Mouse (Mus musculus): Measurements from ENCODE around the gene Cela3a. TPM values are rescaled to one million over a fixed set of nuclear protein-coding genes. Genes with fewer than 3 reads are reported as not detected.

The Cela3a gene
- not detected in 2 replicates for polyA plus RNA-seq (2016; fragmentation: Nextera tagmentation; extraction: Ambion mirVana)

DNA sequence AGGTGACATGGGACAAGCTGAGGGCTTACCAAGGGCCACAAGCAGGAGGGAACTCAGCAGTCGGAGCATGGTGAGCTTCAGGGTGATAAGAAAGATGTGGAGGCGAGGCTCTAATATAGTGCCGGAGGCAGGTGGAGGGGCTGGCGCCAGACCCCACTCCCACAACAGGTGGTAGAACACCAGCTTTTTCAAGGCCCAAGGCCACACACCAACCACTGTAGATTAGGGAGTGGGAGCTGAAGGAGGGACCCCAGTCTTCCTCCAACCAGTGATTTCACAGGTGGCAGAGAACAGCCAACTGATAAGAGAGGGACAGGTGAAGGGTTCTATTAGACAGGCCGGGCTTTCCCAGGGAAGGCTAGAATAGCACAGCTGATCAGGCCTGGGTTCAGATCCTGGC lies at the start of gene Cela3a:
Gene Cela3a, minus strand, starts transcription at position 101 of the 400 bp plus-strand sequence.
- no peaks in the 10 kb centered on the region for H3K9me3 ChIP-seq (replicated peaks)
- 0 out of 2 replicates have a peak, but pooled peaks cover 5% of the 10 kb centered on the region for H3K27me3 ChIP-seq (replicated peaks)
- H3K4me2 ChIP-seq = no peak within 1 kb of the TSS
- ATAC-seq (ENCODE audit: insufficient number of reproducible peaks, low FRiP score) = no peak
- no peak within 1 kb of the TSS for H3K4me3 ChIP-seq
- H3K27ac ChIP-seq (ENCODE audit: poor library complexity, severe bottlenecking) = no peak within 1 kb of the TSS
- H3K4me1 ChIP-seq (replicated peaks) = peaks cover 3% of the 10 kb centered on the region; the same call in 1 of the 2 replicates
- 80% methylated on average over 5 of the region's 5 CpGs for WGBS
- H3K9ac ChIP-seq = no peak within 1 kb of the TSS
- no peaks in the 10 kb centered on the region for H3K36me3 ChIP-seq

GRCm38 (mm10) chr4:137458861-137459260 lies 49.3 kb upstream of the Cela3a start:
- H3K9me3 ChIP-seq (replicated peaks) = no peaks in the 10 kb centered on the region
- no peak for ATAC-seq (ENCODE audit: insufficient number of reproducible peaks, low FRiP score)
- peaks cover 38% of the 10 kb centered on the region for H3K4me1 ChIP-seq (replicated peaks)
- H3K4me2 ChIP-seq = no peak overlapping the region
- H3K9ac ChIP-seq = no peak overlapping the region
- H3K27me3 ChIP-seq (replicated peaks) = no peaks in the 10 kb centered on the region
- H3K36me3 ChIP-seq = no peaks in the 10 kb centered on the region
- no peak overlapping the region for H3K27ac ChIP-seq (ENCODE audit: poor library complexity, severe bottlenecking)
- no peak overlapping the region for H3K4me3 ChIP-seq
- 51% methylated on average over 5 of the region's 5 CpGs for WGBS

DNA sequence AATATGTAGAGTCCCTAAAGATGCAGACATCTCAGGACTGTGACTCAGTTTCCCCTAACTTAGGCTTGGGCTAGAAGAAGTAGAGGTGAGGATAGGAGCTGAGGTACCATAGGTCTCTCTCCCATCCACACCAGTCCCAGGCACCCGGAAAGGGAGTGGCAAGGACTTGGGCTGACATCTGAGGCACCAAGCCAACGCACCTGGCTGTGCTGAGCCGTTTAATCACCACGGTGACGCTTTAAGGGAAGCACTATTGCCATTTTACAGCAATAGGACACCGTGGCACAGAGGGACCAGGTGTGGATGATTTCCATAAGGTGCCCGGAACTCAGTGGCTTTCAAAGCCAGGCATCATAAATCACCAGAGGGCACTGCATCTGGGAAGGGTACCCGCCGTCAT lies 48.7 kb upstream of the Cela3a start:
- H3K4me3 ChIP-seq = no peak overlapping the region
- ATAC-seq (ENCODE audit: insufficient number of reproducible peaks, low FRiP score) = no peak
- no peak overlapping the region for H3K27ac ChIP-seq (ENCODE audit: poor library complexity, severe bottlenecking)
- H3K27me3 ChIP-seq (replicated peaks) = no peaks in the 10 kb centered on the region
- 84% methylated on average over 9 of the region's 9 CpGs for WGBS
- no peaks in the 10 kb centered on the region for H3K9me3 ChIP-seq (replicated peaks)
- no peak overlapping the region for H3K9ac ChIP-seq
- no peaks in the 10 kb centered on the region for H3K36me3 ChIP-seq
- H3K4me2 ChIP-seq = no peak overlapping the region
- peaks cover 44% of the 10 kb centered on the region for H3K4me1 ChIP-seq (replicated peaks)

- Histone ChIP-seq H3K4me2 (no peak overlapping the region), H3K27ac (ENCODE audit: poor library complexity, severe bottlenecking) (no peak overlapping the region), H3K4me3 (no peak overlapping the region), H3K9ac (no peak overlapping the region), H3K36me3 (no peaks in the 10 kb centered on the region), H3K4me1 (replicated peaks) (peaks cover 45% of the 10 kb centered on the region), H3K27me3 (replicated peaks) (no peaks in the 10 kb centered on the region), H3K9me3 (replicated peaks) (no peaks in the 10 kb centered on the region)
- 22% methylated on average over 4 of the region's 4 CpGs for WGBS
- no peak; the same call in 1 of the 2 replicates for ATAC-seq (ENCODE audit: insufficient number of reproducible peaks, low FRiP score)
Observed at GRCm38 (mm10) chr4:137457292-137457691, 47.7 kb upstream of the Cela3a start.

- Histone ChIP-seq H3K27me3 (replicated peaks) (no peaks in the 10 kb centered on the region), H3K27ac (ENCODE audit: poor library complexity, severe bottlenecking) (no peak overlapping the region), H3K9ac (no peak overlapping the region), H3K4me1 (replicated peaks) (peaks cover 37% of the 10 kb centered on the region), H3K4me2 (no peak overlapping the region), H3K9me3 (replicated peaks) (no peaks in the 10 kb centered on the region), H3K36me3 (no peaks in the 10 kb centered on the region), H3K4me3 (no peak overlapping the region)
- no peak for ATAC-seq (ENCODE audit: insufficient number of reproducible peaks, low FRiP score)
- 83% methylated on average over 12 of the region's 12 CpGs for WGBS
Observed at GRCm38 (mm10) chr4:137456581-137456980, 47.0 kb upstream of the Cela3a start.

- WGBS = 74% methylated on average over 14 of the region's 14 CpGs
Observed at GRCm38 (mm10) chr4:137454582-137454981, 45.0 kb upstream of the Cela3a start.

GRCm38 (mm10) chr4:137453234-137453767 lies 43.7 kb upstream of the Cela3a start, which contains the start of gene 1700013G24Rik:
TSS of gene 1700013G24Rik (plus strand) at chr4:137453284.
- 81% methylated on average over 8 of the region's 8 CpGs for WGBS
- H3K9ac ChIP-seq = no peak within 1 kb of the TSS
- no peak for ATAC-seq (ENCODE audit: insufficient number of reproducible peaks, low FRiP score)
- peaks cover 35% of the 10 kb centered on the region for H3K4me1 ChIP-seq (replicated peaks)
- H3K4me3 ChIP-seq = no peak within 1 kb of the TSS
- no peak within 1 kb of the TSS for H3K4me2 ChIP-seq
- no peak within 1 kb of the TSS for H3K27ac ChIP-seq (ENCODE audit: poor library complexity, severe bottlenecking)
- H3K36me3 ChIP-seq = no peaks in the 10 kb centered on the region
- no peaks in the 10 kb centered on the region for H3K9me3 ChIP-seq (replicated peaks)
- H3K27me3 ChIP-seq (replicated peaks) = no peaks in the 10 kb centered on the region

More at GRCm38 (mm10) chr4:137454582-137454981, 45.0 kb upstream of the Cela3a start:
- peaks cover 31% of the 10 kb centered on the region for H3K4me1 ChIP-seq (replicated peaks)
- no peaks in the 10 kb centered on the region for H3K27me3 ChIP-seq (replicated peaks)
- no peak overlapping the region for H3K9ac ChIP-seq
- no peaks in the 10 kb centered on the region for H3K9me3 ChIP-seq (replicated peaks)
- no peak overlapping the region for H3K4me2 ChIP-seq
- no peak overlapping the region for H3K27ac ChIP-seq (ENCODE audit: poor library complexity, severe bottlenecking)
- no peak for ATAC-seq (ENCODE audit: insufficient number of reproducible peaks, low FRiP score)
- no peak overlapping the region for H3K4me3 ChIP-seq
- no peaks in the 10 kb centered on the region for H3K36me3 ChIP-seq

- no peak for ATAC-seq (ENCODE audit: insufficient number of reproducible peaks, low FRiP score)
- H3K4me2 ChIP-seq = no peak overlapping the region
- H3K27me3 ChIP-seq (replicated peaks) = no peaks in the 10 kb centered on the region
- no peak overlapping the region for H3K4me3 ChIP-seq
- H3K36me3 ChIP-seq = no peaks in the 10 kb centered on the region
- no peaks in the 10 kb centered on the region for H3K9me3 ChIP-seq (replicated peaks)
- no peak overlapping the region for H3K9ac ChIP-seq
- H3K27ac ChIP-seq (ENCODE audit: poor library complexity, severe bottlenecking) = no peak overlapping the region
- WGBS = 94% methylated on average over 5 of the region's 6 CpGs
- peaks cover 42% of the 10 kb centered on the region for H3K4me1 ChIP-seq (replicated peaks)
Observed at GRCm38 (mm10) chr4:137452190-137452589, 42.6 kb upstream of the Cela3a start.

- WGBS = 67% methylated on average over 10 of the region's 10 CpGs
Observed at GRCm38 (mm10) chr4:137449715-137450114, 40.1 kb upstream of the Cela3a start.

GRCm38 (mm10) chr4:137449132-137449531 lies 39.5 kb upstream of the Cela3a start:
- peaks cover 38% of the 10 kb centered on the region for H3K4me1 ChIP-seq (replicated peaks)
- H3K27me3 ChIP-seq (replicated peaks) = 0 out of 2 replicates have a peak, but pooled peaks cover 3% of the 10 kb centered on the region
- H3K9me3 ChIP-seq (replicated peaks) = no peaks in the 10 kb centered on the region
- H3K9ac ChIP-seq = no peak overlapping the region
- no peak overlapping the region for H3K4me3 ChIP-seq
- H3K27ac ChIP-seq (ENCODE audit: poor library complexity, severe bottlenecking) = peak overlapping the region; percentile 18; the same call in 1 of the 2 replicates
- 38% methylated on average over 2 of the region's 2 CpGs for WGBS
- H3K36me3 ChIP-seq = no peaks in the 10 kb centered on the region
- H3K4me2 ChIP-seq = no peak overlapping the region
- ATAC-seq (ENCODE audit: insufficient number of reproducible peaks, low FRiP score) = no peak

More at GRCm38 (mm10) chr4:137449715-137450114, 40.1 kb upstream of the Cela3a start:
- Histone ChIP-seq H3K27ac (ENCODE audit: poor library complexity, severe bottlenecking) (peak overlapping the region; percentile 29; the same call in 1 of the 2 replicates), H3K36me3 (no peaks in the 10 kb centered on the region), H3K9ac (no peak overlapping the region), H3K27me3 (replicated peaks) (0 out of 2 replicates have a peak, but pooled peaks cover 3% of the 10 kb centered on the region), H3K4me3 (no peak overlapping the region), H3K4me2 (no peak overlapping the region), H3K9me3 (replicated peaks) (no peaks in the 10 kb centered on the region), H3K4me1 (replicated peaks) (peaks cover 40% of the 10 kb centered on the region)
- no peak for ATAC-seq (ENCODE audit: insufficient number of reproducible peaks, low FRiP score)

DNA sequence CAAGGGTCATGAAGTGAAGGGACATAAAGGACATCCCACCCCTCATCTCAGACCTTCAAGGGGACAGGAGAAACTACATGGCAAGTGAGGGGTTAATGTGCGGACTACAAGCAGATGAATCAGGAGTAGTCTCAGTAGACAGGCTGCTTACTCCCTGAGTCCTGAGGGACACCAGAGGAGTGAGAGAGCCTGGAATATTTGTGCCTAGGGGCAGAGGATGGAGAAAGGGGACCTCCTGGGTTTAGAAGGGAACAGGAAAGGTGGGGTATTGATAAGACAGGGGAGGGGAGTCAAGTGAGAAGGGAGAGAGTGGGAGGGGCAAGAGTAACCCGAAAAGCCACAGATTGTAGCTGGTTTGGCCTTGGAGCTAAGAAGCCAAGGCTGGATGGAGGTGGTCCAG lies 39.0 kb upstream of the Cela3a start:
- 27% methylated on average over 2 of the region's 2 CpGs for WGBS
- Histone ChIP-seq H3K4me1 (replicated peaks) (peaks cover 34% of the 10 kb centered on the region), H3K9ac (0 out of 2 replicates have a peak overlapping the region, but pooled peaks have one; percentile 8), H3K4me2 (0 out of 2 replicates have a peak overlapping the region, but pooled peaks have one; percentile 8), H3K9me3 (replicated peaks) (no peaks in the 10 kb centered on the region), H3K4me3 (no peak overlapping the region), H3K27ac (ENCODE audit: poor library complexity, severe bottlenecking) (peak overlapping the region; percentile 18; the same call in 1 of the 2 replicates), H3K27me3 (replicated peaks) (0 out of 2 replicates have a peak, but pooled peaks cover 3% of the 10 kb centered on the region), H3K36me3 (no peaks in the 10 kb centered on the region)
- ATAC-seq (ENCODE audit: insufficient number of reproducible peaks, low FRiP score) = no peak

Measured in heart, embryonic 12.5 days (tissue).